Mouse (Mus musculus): Measurements from ENCODE around the gene Cnnm2.

The Cnnm2 gene

DNA sequence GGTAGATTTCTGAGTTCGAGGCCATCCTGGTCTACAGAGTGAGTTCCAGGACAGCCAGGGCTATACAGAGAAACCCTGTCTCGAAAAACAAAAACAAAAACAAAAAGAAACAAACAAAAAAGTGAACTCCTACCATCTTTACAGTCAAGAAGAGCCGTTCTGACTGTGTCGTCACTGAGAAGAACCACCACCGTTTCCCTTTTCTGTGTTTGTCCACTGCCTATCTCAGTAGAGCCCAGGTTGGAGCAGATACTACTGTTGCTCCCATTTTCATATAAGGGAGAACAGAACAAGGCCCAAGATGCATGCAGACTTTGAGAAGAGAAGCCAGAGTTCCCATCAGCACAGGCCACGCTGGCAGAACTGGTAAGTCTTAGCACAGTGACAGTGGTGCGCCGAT is 129.3 kb downstream of the Cnnm2 start:
- no peak for DNase-seq

DNA sequence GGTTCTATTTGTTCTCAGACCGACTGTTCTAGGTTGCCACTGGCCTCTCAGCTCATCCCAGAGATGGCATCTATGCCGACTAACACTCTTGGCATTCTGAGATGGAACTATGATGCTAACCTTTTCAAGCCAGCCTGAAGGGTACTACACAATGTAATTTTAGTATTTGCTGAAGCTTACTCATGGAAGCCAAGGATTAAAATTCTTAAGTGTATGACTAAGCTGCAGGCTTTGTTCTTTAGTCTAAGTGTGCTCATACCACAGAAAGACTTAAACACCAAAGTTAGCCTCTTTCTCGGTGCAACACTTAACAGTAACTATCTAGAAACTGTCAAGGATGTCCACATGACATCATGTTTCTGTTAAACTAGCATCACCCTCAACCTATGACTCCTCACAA is 131.5 kb downstream of the Cnnm2 start:
- no peak for DNase-seq

DNA sequence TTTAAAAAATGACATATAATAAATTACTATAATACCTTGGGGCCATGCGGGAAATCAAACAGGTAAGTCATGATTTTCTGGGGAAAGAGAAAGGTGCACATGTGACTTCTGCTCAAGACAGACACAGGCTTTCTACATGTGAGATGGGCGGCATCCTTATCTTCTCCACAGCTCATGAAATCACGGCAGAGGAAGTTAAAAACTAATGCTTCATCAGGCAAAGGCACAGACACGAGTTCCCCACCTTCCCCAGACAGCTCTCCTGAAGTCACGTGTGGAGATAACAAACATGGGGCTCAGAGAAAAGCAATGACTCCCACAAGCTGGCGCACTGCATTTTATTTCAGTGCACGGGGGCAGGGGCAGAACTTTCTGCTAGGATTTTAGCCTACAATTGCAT is 132.1 kb downstream of the Cnnm2 start:
- DNase-seq = no peak

DNA sequence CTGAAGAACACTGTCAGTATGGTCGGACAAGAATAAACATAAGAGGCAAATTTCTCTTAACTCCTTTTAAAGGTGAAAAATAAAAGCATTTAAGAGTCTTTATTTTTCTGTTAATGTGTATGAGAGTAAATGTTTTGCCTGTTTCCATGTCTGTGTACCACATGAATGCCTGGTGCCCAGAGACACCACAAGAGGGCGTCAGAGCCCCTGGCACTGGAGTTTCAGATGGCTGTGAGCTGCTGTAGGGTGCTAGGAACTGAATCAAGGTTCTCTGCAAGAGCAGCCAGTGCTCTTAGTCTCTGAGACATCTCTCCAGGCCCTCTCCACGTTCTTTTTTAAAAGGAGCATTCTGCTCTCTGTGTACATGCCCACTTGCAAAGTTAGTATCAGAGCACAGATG is 135.7 kb downstream of the Cnnm2 start:
- no peak for DNase-seq

DNA sequence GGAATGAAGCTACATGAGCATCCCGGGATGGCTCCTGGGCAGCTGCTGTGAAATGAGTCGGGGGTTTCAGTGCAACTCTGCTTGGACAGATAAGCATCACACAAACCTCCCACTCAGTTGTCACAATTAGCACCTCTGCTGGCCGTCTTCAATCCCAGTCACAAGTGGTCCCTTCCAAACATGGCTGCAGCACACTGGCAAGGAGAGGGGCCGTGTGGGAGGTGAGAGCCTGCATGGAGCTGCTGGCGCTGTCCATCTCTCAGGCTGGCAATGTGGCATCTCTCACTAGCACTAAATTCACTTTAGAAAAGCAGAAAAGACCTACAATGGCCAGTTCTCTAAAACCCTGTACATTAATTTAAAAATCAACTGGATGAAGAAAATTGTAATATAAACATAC is 136.8 kb downstream of the Cnnm2 start:
- DNase-seq = no peak

DNA sequence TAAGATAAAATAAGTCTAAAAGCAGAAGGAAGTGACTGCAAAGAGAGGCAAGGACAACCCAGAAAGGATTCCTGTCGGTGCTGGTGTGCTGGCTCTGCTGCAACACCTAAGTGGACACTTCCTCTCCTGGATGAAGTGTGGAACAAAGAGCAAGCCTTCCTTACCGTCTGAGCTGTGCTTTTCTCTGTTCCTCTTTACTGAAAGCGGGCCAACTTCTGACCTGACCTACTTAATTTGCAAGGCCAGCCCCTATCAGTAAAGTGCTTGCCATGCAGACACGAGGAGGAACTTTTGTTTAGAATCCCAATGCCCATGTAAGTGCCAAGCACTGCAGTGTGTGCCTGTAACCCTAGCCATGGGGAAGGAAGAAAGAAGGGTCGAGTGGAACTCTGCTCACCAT is 137.9 kb downstream of the Cnnm2 start:
- DNase-seq = no peak

DNA sequence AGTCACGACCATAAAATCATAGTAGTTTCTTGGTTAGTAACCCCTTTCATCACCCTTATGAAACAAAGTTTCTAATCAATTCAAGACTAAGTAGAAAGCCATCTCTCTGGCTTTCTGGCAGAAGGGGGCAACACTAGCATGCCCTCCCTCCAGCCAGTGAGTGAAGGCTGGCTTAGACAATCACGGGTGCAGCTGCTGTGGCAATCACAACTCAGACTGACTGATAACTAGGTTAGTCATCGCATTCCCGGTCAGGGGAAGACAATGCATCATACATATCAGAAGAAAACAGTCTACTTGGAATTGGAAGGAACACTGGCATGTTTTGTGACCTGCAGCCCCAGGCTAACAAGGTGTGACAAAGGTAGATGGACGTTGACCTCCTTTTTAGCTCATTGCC is 138.5 kb downstream of the Cnnm2 start:
- DNase-seq = no peak

DNA sequence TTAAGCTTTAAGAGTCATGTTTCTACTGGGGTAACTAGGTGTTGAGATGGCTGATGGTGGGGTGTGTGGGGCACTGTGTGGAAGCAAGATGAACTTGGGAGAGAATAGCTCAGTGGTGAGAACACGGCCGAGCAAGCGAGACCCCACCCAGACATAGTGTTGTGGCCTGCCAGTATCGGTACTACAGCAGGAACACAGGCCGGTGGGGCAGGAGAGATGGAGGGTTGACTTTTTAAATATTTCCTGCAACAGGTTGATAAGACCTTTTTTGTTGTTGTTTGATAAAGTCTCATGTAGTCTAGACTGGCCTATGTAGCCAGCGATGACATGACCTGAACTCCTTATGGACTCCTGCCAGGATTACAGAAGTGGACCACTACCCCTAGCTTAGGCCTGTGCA is 139.4 kb downstream of the Cnnm2 start:
- no peak for DNase-seq

DNA sequence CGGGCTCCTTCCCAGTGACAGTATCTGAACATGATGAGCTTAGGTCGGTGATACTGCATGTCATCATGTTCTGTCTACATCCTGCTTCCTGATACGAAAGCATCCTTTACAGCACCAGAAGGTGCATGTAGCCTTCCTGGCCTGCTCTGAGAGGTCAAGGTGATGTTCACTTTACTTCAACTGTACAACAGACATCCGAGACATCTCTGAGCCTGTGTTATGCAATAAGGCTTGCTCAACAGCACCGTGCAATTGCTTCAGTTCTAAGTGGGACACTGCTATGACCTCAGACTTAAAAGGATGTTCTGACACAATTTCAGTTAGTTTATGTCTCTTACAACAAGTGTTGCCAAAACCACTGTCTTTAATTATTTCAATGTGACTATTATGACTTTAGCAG is 139.9 kb downstream of the Cnnm2 start:
- DNase-seq = no peak

DNA sequence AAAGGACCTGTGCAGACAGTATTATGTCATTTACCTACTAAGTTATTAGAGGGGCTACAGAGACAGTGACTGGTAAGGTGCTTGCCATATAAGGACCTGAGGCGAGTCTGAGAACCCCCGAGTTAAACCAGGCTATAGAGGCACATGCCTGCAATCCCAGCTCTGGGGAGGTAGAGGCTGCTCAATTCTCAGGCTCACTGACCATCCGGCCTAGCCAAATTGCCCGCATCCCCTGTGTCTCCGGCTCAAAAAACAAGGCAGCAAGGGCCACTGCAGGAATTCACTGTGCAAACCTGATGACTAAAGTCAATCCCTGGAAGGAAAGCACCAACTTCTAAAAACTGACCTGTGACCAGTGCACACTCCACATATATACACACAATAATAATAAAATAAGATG is 142.0 kb downstream of the Cnnm2 start:
- DNase-seq = no peak

DNA sequence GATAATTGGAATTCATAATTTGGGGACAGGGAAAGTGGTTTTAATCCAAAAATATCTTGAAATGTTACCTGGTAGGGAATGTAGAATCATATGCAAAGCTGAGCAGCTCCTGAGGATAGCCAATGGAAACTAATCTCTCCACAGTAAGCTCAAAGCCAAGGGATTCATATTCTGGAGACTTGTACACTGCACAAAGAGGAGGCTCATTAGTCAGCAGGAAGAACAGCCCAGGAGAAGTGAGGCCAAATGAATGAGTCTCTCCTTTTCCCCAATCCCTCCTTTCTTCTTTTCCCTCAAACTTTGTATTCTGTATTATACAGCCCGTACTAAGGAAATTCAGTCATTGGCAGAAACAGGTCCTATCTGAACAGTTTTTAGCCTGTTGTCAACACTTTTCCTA is 143.5 kb downstream of the Cnnm2 start:
- no peak for DNase-seq

DNA sequence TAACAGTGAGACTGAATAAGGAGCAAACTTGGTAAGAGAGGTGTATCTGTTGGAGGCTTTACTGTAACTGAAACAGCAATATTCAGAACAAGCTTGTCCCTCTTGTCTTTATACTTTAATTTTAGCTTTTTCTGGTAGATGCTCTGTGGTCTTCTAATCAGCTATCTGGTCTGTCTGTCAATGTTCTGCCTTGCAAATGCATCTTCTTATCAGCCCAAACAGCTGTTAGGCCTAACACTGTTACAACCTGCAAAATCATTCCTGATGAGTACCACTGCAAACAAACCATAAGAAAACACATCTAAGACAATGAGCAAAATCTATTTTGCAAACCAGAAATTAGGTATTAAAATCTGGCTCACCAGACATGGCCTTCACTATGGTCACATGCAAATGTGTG is 144.0 kb downstream of the Cnnm2 start:
- DNase-seq = no peak

DNA sequence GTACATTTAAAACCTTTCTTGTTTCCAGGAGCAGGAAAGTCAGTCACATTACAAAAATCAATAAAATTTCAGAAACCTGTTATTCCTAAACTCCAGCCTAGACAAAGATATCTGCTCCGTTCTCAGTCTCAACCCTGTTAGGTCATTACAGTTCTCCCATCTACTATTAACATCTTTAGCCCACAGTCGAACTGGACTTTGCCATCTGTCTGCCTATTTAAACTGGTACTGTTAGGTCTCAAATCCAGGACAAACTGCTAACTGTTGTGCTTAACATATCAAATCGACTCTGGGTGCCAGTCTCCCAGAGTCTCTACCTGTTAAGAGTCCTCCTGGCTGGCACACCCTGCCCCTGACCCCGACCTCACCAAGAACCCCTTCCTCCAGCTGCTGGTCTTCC is 144.6 kb downstream of the Cnnm2 start:
- no peak for DNase-seq

DNA sequence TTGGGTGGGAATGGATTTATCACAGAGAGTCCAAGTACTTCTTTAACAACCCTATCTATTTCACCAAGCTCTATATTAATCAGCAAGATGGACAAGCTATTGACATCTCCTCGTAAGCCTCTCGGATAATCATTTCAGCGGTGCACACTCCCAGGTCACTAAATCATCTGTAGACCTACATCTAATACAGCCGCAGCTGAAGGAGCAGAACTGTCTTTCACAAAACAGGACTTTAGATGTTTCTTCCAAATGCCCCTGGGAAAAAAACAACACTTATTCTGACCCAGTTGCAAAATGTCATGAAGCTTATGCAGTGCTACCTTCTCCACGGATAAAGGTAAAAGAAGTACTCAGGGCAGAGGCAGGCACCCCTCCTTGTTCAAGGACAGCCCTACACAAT is 146.8 kb downstream of the Cnnm2 start:
- DNase-seq = no peak

DNA sequence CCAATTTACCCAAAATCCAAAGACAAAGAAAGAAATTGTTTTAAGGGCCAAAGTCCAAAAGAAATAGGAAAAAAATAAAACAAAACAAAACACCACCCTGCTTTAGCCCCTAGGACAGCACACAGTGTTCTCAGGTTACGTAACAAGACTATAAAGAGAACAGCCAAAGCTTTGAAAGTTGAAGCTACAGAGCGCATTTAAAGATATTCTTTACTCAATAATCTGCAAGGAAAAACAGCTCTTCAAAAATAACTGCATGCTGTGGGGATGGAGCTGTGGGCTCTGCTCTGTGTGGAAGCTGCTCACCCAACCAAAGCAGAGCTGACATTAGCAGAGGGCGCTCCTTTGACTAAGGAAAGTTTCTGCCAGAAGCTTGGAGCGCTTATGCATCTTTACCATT is 147.6 kb downstream of the Cnnm2 start:
- no peak for DNase-seq

DNA sequence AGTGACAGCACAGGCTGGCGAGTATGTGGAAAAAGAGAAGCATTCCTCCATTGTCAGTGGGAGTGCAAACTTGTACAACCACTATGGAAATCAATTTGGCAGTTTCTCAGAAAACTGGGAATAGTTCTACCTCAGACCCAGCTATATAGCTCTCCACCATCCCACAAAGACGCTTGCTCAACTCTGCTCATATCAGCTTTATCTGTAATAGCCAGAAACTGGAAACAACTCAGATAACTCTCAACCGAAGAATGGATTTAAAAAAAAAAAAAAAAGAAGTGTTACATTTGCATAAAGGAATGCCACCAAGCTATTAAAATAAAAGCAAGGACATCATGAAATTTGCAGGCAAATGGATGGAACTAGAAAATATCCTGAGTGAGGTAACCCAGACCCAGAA is 150.1 kb downstream of the Cnnm2 start:
- DNase-seq = no peak

DNA sequence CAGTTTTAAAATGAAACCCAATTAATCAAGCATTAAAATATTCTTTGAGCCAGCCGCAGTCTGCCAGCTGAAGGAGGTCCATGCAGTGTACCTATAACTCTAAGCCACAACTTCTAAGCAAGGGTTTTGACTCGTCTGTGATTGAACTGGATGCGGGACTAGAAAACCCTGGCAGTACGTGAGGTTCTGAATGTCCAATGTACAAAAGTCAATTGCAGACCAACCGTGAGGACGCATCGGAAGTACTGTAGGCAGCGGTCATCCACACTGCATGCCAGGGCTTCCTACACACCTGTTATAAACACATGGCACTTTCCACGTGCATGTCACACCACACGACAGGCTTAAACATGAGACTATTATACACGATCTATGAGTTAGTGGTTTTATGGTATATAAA is 152.2 kb downstream of the Cnnm2 start:
- DNase-seq = no peak

DNA sequence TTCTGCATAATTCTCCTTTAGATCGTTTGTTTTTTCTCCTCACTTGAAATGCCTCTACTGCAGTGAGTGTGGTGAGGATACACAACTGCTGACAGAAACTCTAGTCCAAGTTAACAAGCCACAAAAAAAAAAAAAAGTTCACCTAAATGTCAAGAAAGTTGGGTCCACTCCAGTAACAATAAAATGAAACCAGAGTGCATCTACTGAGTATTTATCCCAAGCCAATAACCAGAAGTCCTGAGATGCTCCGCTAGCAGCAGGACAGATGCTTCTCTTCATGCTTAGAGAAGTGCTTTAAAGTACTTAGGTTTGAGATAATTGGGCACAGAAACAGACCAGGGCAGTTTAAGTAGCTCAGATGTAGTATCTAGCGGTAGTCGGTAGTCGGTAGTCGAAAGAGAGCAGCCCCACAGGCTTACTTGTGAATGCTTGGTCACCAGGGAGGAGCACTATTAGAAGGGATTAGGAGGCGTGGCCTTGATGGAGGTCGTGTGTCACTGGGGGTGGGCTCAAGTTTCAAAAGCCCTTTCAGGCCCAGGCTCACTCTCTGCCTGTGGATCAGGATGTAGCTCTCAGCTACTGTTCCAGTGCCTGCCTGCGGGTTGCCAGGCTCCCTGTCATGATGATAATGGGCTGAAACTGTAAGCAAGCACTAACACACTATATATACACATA is 154.1 kb downstream of the Cnnm2 start:
- no peak for DNase-seq

DNA sequence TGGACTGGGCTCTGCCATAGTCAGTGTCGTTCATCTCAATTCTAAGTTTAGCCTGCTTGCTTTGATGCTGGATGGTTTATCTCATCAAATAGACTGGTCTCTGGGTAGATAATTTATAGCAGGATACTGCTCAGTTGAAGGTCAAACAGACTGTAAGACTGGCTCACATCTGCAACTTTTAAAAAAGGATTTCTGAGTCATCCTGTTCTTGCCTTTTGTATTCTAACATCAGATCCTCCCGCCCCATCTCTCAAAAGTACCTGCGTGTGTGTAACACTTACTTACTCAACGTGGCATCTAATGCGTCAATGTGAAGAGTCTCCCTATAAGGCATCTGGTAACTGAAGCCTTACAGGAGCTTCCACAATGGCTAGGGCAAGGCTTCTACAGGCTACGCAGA is 159.2 kb downstream of the Cnnm2 start:
- no peak for DNase-seq

DNA sequence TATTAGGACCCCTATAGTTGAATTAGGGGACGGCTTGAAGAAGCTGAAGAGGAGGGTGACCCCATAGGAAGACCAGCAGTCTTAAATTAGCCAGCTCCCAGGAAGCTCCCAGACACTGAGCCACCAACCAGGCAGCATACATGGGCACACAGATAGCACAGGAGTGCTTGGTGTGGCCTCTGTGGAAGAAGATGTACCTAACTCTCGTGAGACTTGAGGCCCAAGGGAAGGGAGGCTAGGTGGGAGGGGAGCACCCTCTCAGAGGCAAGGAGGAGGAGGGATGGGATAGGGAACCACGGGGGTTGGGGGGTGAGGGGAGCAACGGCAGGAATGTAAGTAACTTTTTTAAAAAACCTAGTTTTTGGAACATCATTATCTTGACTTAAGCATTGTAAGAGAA is 165.0 kb downstream of the Cnnm2 start:
- peak; percentile 32 to 55 for DNase-seq

DNA sequence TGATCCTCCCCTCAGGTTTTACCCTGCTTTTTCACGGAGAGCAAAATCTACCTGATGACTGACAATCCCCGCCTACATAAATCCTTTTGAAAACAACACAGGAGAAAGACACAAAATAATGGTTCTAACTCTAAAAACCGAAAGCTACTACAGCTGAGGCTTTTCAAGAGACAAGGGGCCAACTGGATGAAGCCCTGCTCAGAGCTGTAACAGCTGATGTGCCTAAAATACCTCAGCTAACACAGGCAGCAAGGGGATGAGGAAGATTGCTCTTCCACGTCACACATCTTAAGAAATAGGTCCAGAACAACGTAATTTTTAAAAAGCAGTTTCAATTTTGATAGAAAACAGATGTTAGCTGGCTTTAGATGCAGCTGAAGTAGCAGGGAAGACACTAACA is 165.6 kb downstream of the Cnnm2 start:
- DNase-seq = peak in 1 of 2 experiments; percentile 21

DNA sequence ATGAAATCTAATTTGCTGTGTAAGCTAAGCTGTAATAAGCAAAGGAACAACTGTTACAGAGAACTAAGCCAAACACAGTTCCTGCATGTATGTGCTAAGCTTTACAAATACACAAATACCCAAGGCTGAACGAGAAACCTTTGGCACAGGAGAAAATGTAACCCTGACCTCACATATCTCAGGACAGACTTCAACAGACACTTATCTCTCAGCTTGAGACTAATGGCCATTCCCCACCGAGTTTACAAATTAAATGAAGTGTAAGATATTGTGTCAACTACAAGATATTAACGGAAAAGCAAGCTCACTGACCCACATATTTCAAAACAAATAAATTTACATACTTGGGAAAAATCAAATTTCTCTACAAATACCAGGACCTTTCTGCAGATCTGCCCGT is 166.7 kb downstream of the Cnnm2 start:
- no peak for DNase-seq

DNA sequence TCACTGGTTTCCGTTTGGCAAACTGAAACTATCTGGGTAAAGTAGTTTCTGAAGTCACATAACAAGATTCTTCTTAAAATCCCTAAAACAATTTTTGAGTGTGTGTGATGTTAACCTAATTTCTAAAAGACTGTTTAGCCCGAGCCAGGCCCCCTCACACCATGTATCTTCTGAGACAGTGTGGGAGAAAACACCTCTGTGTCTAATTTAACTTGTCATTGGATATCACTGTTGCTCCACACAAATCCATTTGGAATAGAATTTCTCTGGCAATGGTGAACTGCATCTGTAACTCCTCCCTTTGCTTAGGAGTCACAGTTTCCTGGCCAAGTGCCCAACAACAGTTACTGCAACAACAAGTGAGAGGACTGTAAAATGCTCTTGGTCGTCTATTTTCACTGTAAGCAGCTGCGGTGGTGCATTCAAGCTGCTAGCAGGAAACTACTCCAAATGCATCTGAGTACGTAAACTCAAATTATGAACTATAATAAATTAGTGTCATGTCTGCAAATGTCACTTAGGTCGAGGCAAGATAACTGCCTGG is 167.7 kb downstream of the Cnnm2 start:
- DNase-seq = peak; percentile 15 to 27

Measured in thymus, postnatal 36 days (tissue).